Mouse (Mus musculus) liver, embryonic 14.5 days (tissue): Measurements from ENCODE around the gene Stambpl1. TPM values are rescaled to one million over a fixed set of nuclear protein-coding genes. Genes with fewer than 3 reads are reported as not detected.

ENCODE experiments used
- ATAC-seq: fragments of 200-750 bp; cut with Nextera tagmentation; 2 replicates; pipeline ENCODE4 v1.8.0; 2017; ENCODE audit warnings: moderate number of reproducible peaks, mild to moderate bottlenecking, moderate library complexity; ENCODE audit not compliant: insufficient read depth
- DNase-seq, 3 experiments: peaks; one replicate each; pipeline ENCODE4 v3.0.0-alpha.2; 2012 to 2013; ENCODE audit warnings: low read depth in 3 of 3, low spot score in 3 of 3
- H3K27ac ChIP-seq: fragments of 300-500 bp; sonication (generic); 2 replicates; pipeline ENCODE4 v1.5.1; 2014; ENCODE audit warnings: moderate library complexity, mild to moderate bottlenecking, control low read depth, inconsistent platforms
- H3K27me3 ChIP-seq: fragments of 300-500 bp; sonication (generic); 2 replicates; pipeline ENCODE4 v1.6.1; 2014; ENCODE audit warnings: mild to moderate bottlenecking, low read length, moderate library complexity; ENCODE audit not compliant: control insufficient read depth, insufficient read depth
- H3K36me3 ChIP-seq: fragments of 300-500 bp; sonication (generic); replicated peaks from 2 replicates; pipeline ENCODE4 v1.6.1; 2014; ENCODE audit warnings: low read depth; ENCODE audit not compliant: control insufficient read depth, insufficient read depth
- H3K4me1 ChIP-seq, 2 experiments: fragments of 200-500 bp in 1 of 2; fragments of 300-500 bp in 1 of 2; sonication (generic) in 1 of 2; replicated peaks; 2 replicates each; pipeline ENCODE4 v1.6.1; 2012 to 2014; ENCODE audit warnings: antibody characterized with exemption in 1 of 2, inconsistent platforms in 1 of 2, low read length in 1 of 2; ENCODE audit not compliant: control insufficient read depth in 2 of 2, insufficient read depth in 2 of 2
- H3K4me2 ChIP-seq: fragments of 300-500 bp; sonication (generic); 2 replicates; pipeline ENCODE4 v1.6.1; 2014; ENCODE audit warnings: low read depth, mild to moderate bottlenecking, control low read depth, moderate library complexity
- H3K4me3 ChIP-seq, 2 experiments: fragments of 200-500 bp in 1 of 2; fragments of 300-500 bp in 1 of 2; sonication (generic) in 1 of 2; 2 replicates each; pipeline ENCODE4 v1.5.1; 2012 to 2014; ENCODE audit warnings: low read depth in 2 of 2, low read length in 2 of 2, mild to moderate bottlenecking in 2 of 2, control low read depth in 1 of 2, inconsistent platforms in 1 of 2, moderate library complexity in 1 of 2; ENCODE audit not compliant: insufficient read depth in 1 of 2
- H3K9ac ChIP-seq: fragments of 300-500 bp; sonication (generic); replicated peaks from 2 replicates; pipeline ENCODE4 v1.6.1; 2014; ENCODE audit warnings: mild to moderate bottlenecking, control low read depth, moderate library complexity
- H3K9me3 ChIP-seq: fragments of 300-500 bp; sonication (generic); 2 replicates; pipeline ENCODE4 v1.6.1; 2016; ENCODE audit warnings: low read length, mixed read lengths; ENCODE audit not compliant: control insufficient read depth
- CTCF ChIP-seq: IDR thresholded peaks from 2 replicates; pipeline ENCODE4 v1.5.1; 2016; ENCODE audit warnings: antibody characterized with exemption, low read depth, control low read depth
- EP300 ChIP-seq: IDR thresholded peaks from 2 replicates; pipeline ENCODE4 v1.6.1; 2016; ENCODE audit warnings: antibody characterized with exemption, low read depth
- WGBS: fragments of 180-500 bp; shearing (Covaris S2); extraction: QIAGEN DNeasy Blood & Tissue Kit; methylation state at CpG from one replicate; pipeline ENCODE4 v1.1.7; 2014; ENCODE audit not compliant: insufficient replicate concordance; 5-methylcytosine and 5-hydroxymethylcytosine counted together
- polyA plus RNA-seq, 2 experiments: library from polyadenylated mRNA; depleted of rRNA in 1 of 2; stranded (reverse) in 1 of 2; unstranded in 1 of 2; fragments of >200 nt; fragmentation: Nextera tagmentation in 1 of 2; extraction: Ambion mirVana in 1 of 2; gene quantifications; 2 replicates each; pipeline versions ENCODE4 v1.2.1 to v1.2.3; 2012 to 2014

Stambpl1 gene
- polyA plus RNA-seq, 2 experiments, result 1.8 to 2.4 TPM

- Histone ChIP-seq H3K4me2 (no peak overlapping the region), H3K27me3 (no peaks in the 10 kb centered on the region), H3K36me3 (no peaks in the 10 kb centered on the region), H3K9ac (no peak overlapping the region), H3K9me3 (no peaks in the 10 kb centered on the region), H3K27ac (no peak overlapping the region), H3K4me3 (no peak overlapping the region), H3K4me1 (peaks cover 0 to 2% of the 10 kb centered on the region in 2 experiments; a peak in 1 of 4 replicates)
- WGBS, result 67% methylated on average over 8 of the region's 8 CpGs
- DNase-seq (no peak), ATAC-seq (no peak)
- TF ChIP-seq CTCF (no peak), EP300 (no peak)
Measured at GRCm38 (mm10) chr19:34206760-34207440, 14.9 kb downstream of the Stambpl1 start.

GRCm38 (mm10) chr19:34209031-34209430 is 17.0 kb downstream of the Stambpl1 start:
- no peak overlapping the region for H3K4me3 ChIP-seq
- DNase-seq (no peak), ATAC-seq (no peak)
- no peak overlapping the region for H3K4me2 ChIP-seq
- H3K27ac ChIP-seq, result no peak overlapping the region
- WGBS, result 53% methylated on average over 3 of the region's 3 CpGs
- no peaks in the 10 kb centered on the region for H3K36me3 ChIP-seq
- no peak overlapping the region for H3K9ac ChIP-seq
- H3K4me1 ChIP-seq, result peaks cover 0 to 7% of the 10 kb centered on the region in 2 experiments; a peak in 2 of 4 replicates
- H3K9me3 ChIP-seq, result no peaks in the 10 kb centered on the region
- no peak for TF ChIP-seq EP300
- no peak for TF ChIP-seq CTCF
- H3K27me3 ChIP-seq, result no peaks in the 10 kb centered on the region

GRCm38 (mm10) chr19:34209930-34210581 is 18.0 kb downstream of the Stambpl1 start:
- Histone ChIP-seq H3K27ac (no peak overlapping the region), H3K4me1 (peaks cover 0 to 7% of the 10 kb centered on the region in 2 experiments; a peak in 2 of 4 replicates), H3K36me3 (no peaks in the 10 kb centered on the region), H3K27me3 (no peaks in the 10 kb centered on the region), H3K9me3 (no peaks in the 10 kb centered on the region), H3K9ac (no peak overlapping the region), H3K4me2 (no peak overlapping the region), H3K4me3 (no peak overlapping the region)
- DNase-seq (no peak), ATAC-seq (no peak)
- 73% methylated on average over 8 of the region's 8 CpGs for WGBS
- TF ChIP-seq EP300 (no peak), CTCF (no peak)

- H3K36me3 ChIP-seq, result no peaks in the 10 kb centered on the region
- H3K27me3 ChIP-seq, result no peaks in the 10 kb centered on the region
- TF ChIP-seq CTCF (no peak), EP300 (no peak)
- no peak overlapping the region for H3K27ac ChIP-seq
- no peak overlapping the region for H3K4me2 ChIP-seq
- H3K4me1 ChIP-seq, result peaks cover 0 to 7% of the 10 kb centered on the region in 2 experiments; a peak in 2 of 4 replicates
- WGBS, result 43% methylated on average over 2 of the region's 2 CpGs
- no peaks in the 10 kb centered on the region for H3K9me3 ChIP-seq
- DNase-seq (no peak), ATAC-seq (no peak)
- no peak overlapping the region for H3K9ac ChIP-seq
- H3K4me3 ChIP-seq, result no peak overlapping the region
Measured at GRCm38 (mm10) chr19:34210841-34211240, 18.8 kb downstream of the Stambpl1 start.

GRCm38 (mm10) chr19:34212489-34213250 is 20.6 kb downstream of the Stambpl1 start:
- Histone ChIP-seq H3K27ac (no peak overlapping the region), H3K9ac (no peak overlapping the region), H3K4me1 (peaks cover 0 to 7% of the 10 kb centered on the region in 2 experiments; a peak in 2 of 4 replicates), H3K4me2 (no peak overlapping the region), H3K27me3 (no peaks in the 10 kb centered on the region), H3K36me3 (no peaks in the 10 kb centered on the region), H3K4me3 (no peak overlapping the region), H3K9me3 (no peaks in the 10 kb centered on the region)
- TF ChIP-seq CTCF (no peak), EP300 (no peak)
- no peak for DNase-seq
- WGBS, result 63% methylated on average over 12 of the region's 12 CpGs
- ATAC-seq, result 0 out of 2 replicates have a peak, but pooled peaks have one; percentile 18
